Mouse (Mus musculus) hematopoietic multipotent progenitor cell, adult 10-12 weeks (in vitro differentiated cells): ENCODE results near the gene Hist1h1d. TPM values are rescaled to one million over a fixed set of nuclear protein-coding genes. Genes with fewer than 3 reads are reported as not detected.

Experiments
- polyA plus RNA-seq: library from polyadenylated mRNA; stranded (reverse); fragments of >175 nt; gene quantifications from 2 replicates; pipeline ENCODE4 v1.2.3, GENCODE M21; 2012; ENCODE audit warnings: low replicate concordance

Hist1h1d gene
- polyA plus RNA-seq, 1 experiment, result 0.68 TPM

Other genes with a start within 250 kb of the Hist1h1d start
- 0.58 and 1.2 TPM in 2 replicates for gene Zfp322a, start 184.1 kb upstream of the Hist1h1d start, polyA plus RNA-seq
- 4.2 and 5.2 TPM in 2 replicates for gene Abt1, start 129.4 kb upstream of the Hist1h1d start, polyA plus RNA-seq
- gene Btn1a1, start 87.4 kb upstream of the Hist1h1d start, polyA plus RNA-seq, result 0.04 TPM in 1 of 2 replicates, not detected in the other
- not detected in 2 replicates for gene Btn2a2, start 64.4 kb upstream of the Hist1h1d start, polyA plus RNA-seq
- 10.6 and 15.4 TPM in 2 replicates for gene Hist1h4h, start 22.2 kb upstream of the Hist1h1d start, polyA plus RNA-seq
- 44.2 and 69.4 TPM in 2 replicates for gene Hist1h2af, start 19.4 kb upstream of the Hist1h1d start, polyA plus RNA-seq
- gene Hist1h3g, start 17.8 kb upstream of the Hist1h1d start, polyA plus RNA-seq, result 1.6 and 7.3 TPM in 2 replicates
- gene Hist1h2bh, start 9.9 kb upstream of the Hist1h1d start, polyA plus RNA-seq, result 0.36 and 0.54 TPM in 2 replicates
- gene Hist1h3f, start 9.2 kb upstream of the Hist1h1d start, polyA plus RNA-seq, result 2.4 and 2.8 TPM in 2 replicates
- 3.8 and 7.2 TPM in 2 replicates for gene Hist1h4f, start 1.6 kb upstream of the Hist1h1d start, polyA plus RNA-seq
- gene Hist1h3e, start 9.1 kb downstream of the Hist1h1d start, polyA plus RNA-seq, result 3.2 and 3.6 TPM in 2 replicates
- gene Hist1h2ae, start 18.0 kb downstream of the Hist1h1d start, polyA plus RNA-seq, result 4.8 and 7.7 TPM in 2 replicates
- gene Hist1h2bg, start 18.1 kb downstream of the Hist1h1d start, polyA plus RNA-seq, result 4.5 and 23.6 TPM in 2 replicates
- gene Hist1h2bf, start 20.9 kb downstream of the Hist1h1d start, polyA plus RNA-seq, result 2.0 and 4.0 TPM in 2 replicates
- gene Hist1h2ad, start 21.1 kb downstream of the Hist1h1d start, polyA plus RNA-seq, result 2.4 and 2.6 TPM in 2 replicates
- gene Hist1h3d, start 22.5 kb downstream of the Hist1h1d start, polyA plus RNA-seq, result 0.33 and 1.7 TPM in 2 replicates
- gene Hist1h4d, start 28.3 kb downstream of the Hist1h1d start, polyA plus RNA-seq, result 12.3 and 12.6 TPM in 2 replicates
- gene Hist1h2be, start 67.9 kb downstream of the Hist1h1d start, polyA plus RNA-seq, result 1.4 and 1.7 TPM in 2 replicates
- gene Hist1h1e, start 69.3 kb downstream of the Hist1h1d start, polyA plus RNA-seq, result 5.6 and 11.8 TPM in 2 replicates
- 0.80 and 1.2 TPM in 2 replicates for gene Hist1h2ac, start 130.7 kb downstream of the Hist1h1d start, polyA plus RNA-seq
- 10.2 and 11.3 TPM in 2 replicates for gene Hist1h2bc, start 130.9 kb downstream of the Hist1h1d start, polyA plus RNA-seq
- gene Hist1h1t, start 142.6 kb downstream of the Hist1h1d start, polyA plus RNA-seq, result not detected in 2 replicates
- 2.4 and 2.5 TPM in 2 replicates for gene Hist1h4c, start 145.2 kb downstream of the Hist1h1d start, polyA plus RNA-seq
- gene Hfe, start 157.6 kb downstream of the Hist1h1d start, polyA plus RNA-seq, result 12.7 and 34.4 TPM in 2 replicates
- gene Hist1h1c, start 185.5 kb downstream of the Hist1h1d start, polyA plus RNA-seq, result 26.1 and 77.9 TPM in 2 replicates
- gene Hist1h3c, start 192.3 kb downstream of the Hist1h1d start, polyA plus RNA-seq, result 0.55 and 4.8 TPM in 2 replicates
- 3.5 and 6.0 TPM in 2 replicates for gene Hist1h2bb, start 193.5 kb downstream of the Hist1h1d start, polyA plus RNA-seq
- 4.8 and 6.2 TPM in 2 replicates for gene Hist1h2ab, start 197.9 kb downstream of the Hist1h1d start, polyA plus RNA-seq
- 4.0 TPM in 1 of 2 replicates, not detected in the other for gene Hist1h3b, start 199.0 kb downstream of the Hist1h1d start, polyA plus RNA-seq
- 4.4 and 10.3 TPM in 2 replicates for gene Hist1h4b, start 203.8 kb downstream of the Hist1h1d start, polyA plus RNA-seq
- gene Hist1h4a, start 208.0 kb downstream of the Hist1h1d start, polyA plus RNA-seq, result 5.9 and 9.4 TPM in 2 replicates
- 1.4 and 5.7 TPM in 2 replicates for gene Hist1h3a, start 209.1 kb downstream of the Hist1h1d start, polyA plus RNA-seq
- 0.40 and 0.81 TPM in 2 replicates for gene Hist1h1a, start 210.4 kb downstream of the Hist1h1d start, polyA plus RNA-seq
- gene Trim38, start 216.7 kb downstream of the Hist1h1d start, polyA plus RNA-seq, result not detected in 2 replicates